Mouse (Mus musculus): Measurements from ENCODE around the gene Cpe.

DNA sequence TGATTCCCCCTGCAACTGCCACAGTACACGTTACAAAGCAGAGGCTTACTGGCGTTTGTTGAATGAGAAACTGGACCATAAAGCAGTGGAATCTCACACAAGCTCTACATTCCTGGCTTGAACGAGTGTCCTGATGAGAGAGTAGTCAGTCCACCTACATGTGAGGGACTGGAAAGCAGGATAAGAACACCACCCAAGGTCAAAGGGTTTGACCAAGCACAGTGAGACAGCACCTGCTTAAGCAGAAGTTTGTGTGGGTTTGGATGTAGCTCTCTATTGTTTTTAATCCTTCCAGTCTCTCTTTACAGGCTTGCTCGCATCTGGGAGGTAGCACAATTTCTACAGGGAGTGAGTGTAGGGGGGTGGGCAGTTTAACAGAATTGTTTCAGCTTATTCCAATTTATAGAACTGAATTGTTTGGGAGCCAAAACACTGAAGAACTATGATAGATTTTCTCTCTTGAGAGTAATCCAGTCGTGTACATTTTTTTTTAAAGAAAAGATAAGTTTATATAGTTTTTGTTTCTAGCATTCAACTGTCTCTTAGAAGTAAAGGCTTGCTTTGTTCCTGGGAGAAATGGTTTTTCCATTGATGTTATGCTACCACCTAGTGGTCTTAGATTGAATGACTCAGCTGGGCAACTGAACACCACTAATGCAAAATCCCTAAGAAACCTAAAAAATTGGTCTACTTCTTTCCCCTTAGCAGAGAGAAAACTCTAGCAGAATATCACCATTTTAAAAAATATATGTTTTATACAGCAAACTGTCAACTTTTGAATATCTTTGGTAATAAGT is 144.6 kb downstream of the Cpe start:
- TF ChIP-seq MAFK (IDR thresholded peaks at IDR 0.05; ENCODE audit: borderline replicate concordance, low read depth, low read length) (no peak), CTCF (IDR thresholded peaks at IDR 0.05 in 2 of 3, conservative IDR thresholded peaks at IDR 0.05 in 1 of 3; ENCODE audit: control insufficient read depth in 1 of 3, insufficient read depth in 1 of 3, low read depth in 2 of 3, low read length in 3 of 3, poor library complexity in 1 of 3, severe bottlenecking in 1 of 3) (peak in 1 of 3 experiments; percentile 49; a peak in 2 of 6 replicates), MAX (IDR thresholded peaks at IDR 0.05; ENCODE audit: low read length) (no peak), GATA1 (IDR thresholded peaks at IDR 0.05; ENCODE audit: low read depth, low read length) (no peak), TBP (IDR thresholded peaks at IDR 0.05; ENCODE audit: low read depth, low read length) (no peak), POLR2AphosphoS2 (IDR thresholded peaks at IDR 0.05; ENCODE audit: low read length) (no peak), MAZ (IDR thresholded peaks at IDR 0.05; ENCODE audit: low read depth, low read length) (no peak), MYB (IDR thresholded peaks at IDR 0.05; ENCODE audit: low read depth, low read length) (no peak), JUND (IDR thresholded peaks at IDR 0.05; ENCODE audit: low read depth, low read length) (no peak)

All from MEL (cell line).